Mouse (Mus musculus): ENCODE data around the gene Cpne1. TPM values are rescaled to one million over a fixed set of nuclear protein-coding genes. Genes with fewer than 3 reads are reported as not detected.
"Not testable (repeated sequence)": the region's sequence is repeated elsewhere in the genome, so short reads cannot be mapped to it uniquely, and the experiment has no call there.

Gene Cpne1
- total RNA-seq (2021), result 10 to 100 TPM; 26.8 to 30.4 TPM

DNA sequence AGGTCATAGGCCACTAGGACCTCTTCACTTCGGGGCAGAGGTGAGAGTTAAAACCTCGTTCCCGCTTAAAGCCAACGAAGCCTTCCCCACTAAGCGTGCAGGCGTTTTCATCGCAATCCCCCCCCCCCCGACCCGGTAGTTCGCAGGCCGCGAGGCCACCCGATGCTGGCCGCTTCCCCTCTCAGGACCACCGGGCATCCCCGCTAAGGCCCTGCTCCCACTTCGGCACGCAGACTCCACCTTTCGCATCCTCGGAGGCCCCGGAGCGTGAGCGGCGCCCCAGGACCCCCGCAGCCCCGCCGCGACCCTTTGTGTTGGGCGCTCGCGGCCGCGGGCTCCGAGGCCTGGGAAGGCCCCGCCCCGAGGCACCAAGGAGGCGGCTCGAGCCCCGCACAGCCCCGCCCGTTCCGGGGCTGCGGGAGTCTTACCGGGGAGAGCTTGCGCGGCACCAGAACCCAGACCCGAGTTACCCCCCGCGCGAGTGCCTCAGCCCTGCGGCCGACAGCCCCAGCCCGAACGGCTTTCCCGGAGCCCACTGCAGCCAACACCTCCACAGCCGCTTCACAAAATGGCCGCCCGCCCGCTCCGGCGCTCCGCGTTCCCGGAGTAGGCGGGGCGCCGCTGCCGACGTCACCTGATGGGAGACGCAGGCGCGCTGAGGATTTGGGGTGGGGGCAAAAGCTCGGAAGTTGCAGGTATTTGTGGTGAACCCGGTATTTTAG is at the start of gene Cpne1, which contains the start of gene Rbm12:
TSS of gene Cpne1 (minus strand) at position 608 of the 722 bp plus-strand sequence.
TSS of gene Rbm12 (minus strand) at position 621 of the 722 bp plus-strand sequence.
- DNase-seq (ENCODE audit: extremely low spot score in 1 of 2, low spot score in 1 of 2), result peak; percentile 87 to 89

DNA sequence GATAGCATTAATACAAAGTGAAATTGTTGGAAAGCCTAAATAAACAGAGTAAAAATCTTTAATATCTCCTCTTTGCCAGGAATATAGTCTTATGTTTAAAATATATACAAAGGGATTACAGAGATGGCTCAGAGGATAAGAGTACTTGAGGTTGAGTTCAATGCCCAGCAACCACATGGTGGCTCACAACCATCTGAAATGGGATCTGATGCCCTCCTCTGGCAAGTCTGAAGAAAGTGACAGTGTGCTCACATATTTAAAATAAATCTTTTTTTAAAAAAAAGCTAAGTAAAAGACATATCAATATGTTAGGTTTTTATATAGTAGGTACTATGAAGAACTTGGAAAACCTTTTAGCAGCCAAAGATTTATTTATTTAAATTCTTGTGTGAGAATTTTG is 39.8 kb upstream of the Cpne1 start:
- DNase-seq (ENCODE audit: extremely low spot score in 1 of 2, low spot score in 1 of 2), result no peak

DNA sequence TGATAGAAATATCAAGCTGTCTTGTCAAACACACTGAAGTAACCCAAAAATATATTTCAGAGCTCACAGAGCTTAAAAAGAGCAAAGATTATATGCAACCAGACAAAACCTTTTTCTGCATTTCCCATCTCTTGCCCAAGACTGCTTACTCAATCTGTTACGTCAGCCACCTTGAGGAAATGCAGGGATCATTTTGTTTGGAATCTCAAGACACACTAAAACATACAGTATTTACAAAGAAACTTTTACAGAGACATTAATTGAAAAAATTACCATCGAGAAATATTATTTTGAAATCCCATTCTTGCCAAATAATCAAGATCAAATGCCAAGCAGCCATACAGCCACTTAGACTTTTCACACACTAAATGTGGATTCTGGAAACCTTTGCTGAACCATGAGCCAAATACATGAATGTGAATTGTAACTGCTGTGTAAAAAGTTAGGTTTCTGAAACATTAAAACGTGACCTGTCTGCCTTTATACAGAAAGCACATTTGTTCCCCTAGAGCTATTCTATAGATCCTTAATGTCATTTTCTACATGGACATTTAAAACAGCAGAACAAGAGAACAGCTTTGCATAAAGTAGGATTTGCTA is 35.7 kb upstream of the Cpne1 start:
- DNase-seq (ENCODE audit: extremely low spot score in 1 of 2, low spot score in 1 of 2), result no peak

DNA sequence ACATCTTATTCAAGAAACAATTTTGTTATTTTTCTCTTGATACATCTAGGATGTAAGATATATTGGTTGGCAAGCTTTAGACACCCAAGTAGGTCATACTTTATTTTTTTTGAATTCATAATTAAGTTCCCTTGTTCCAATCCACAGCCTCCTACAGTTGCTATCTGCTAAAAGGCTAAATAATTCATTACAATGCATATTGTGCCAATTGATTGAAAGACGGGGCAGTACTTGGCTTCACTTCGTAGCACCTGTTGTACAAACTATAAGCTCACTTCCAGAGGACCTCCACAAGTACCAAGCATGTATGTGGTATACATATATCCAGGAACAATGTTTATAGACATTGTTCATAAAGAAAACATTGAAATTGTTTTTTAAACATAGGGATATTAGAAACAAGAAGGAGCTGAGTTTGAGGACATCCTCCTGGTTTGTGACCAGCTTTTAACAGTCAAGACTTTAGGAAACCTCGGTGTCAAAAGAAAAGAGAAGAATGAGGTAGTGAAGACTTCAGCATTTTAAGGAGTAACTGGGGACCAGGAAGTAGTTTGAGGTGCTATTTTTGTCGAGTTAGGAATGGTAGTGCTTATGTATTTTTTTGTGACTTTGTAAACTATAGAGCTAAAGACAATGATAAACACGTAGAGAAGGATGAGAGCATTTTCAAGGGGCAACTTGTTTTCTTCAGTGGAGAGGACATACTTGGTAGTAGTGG is 34.7 kb upstream of the Cpne1 start:
- DNase-seq (ENCODE audit: extremely low spot score in 1 of 2, low spot score in 1 of 2), result no peak

DNA sequence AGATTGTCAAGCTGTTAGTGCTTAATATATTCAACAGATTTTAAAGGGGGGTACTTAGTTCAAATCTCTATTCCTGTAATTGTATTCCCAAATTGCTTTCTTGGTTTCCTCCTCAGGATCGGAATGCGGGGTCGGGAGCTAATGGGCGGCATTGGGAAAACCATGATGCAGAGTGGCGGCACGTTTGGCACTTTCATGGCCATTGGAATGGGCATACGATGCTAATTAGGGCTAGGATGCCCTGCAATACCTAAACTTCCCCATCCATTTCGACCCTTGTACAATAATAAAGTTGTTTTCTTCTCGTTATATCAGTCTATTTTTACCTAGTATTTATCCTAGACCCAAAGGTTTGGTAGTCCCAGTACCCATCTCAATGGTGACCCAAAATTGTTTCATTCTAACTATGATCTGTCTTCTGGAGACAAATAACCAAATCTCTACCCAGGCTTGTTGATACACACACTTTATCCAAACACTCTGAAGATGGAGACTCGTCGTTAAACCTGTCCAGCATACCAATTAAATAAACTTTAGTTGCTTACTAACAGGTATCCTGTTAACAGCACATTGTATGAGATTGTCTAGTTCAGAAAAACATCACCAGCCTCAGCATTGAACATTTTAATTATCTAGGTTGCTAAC is 33.8 kb upstream of the Cpne1 start:
- DNase-seq (ENCODE audit: extremely low spot score in 1 of 2, low spot score in 1 of 2), result no peak

DNA sequence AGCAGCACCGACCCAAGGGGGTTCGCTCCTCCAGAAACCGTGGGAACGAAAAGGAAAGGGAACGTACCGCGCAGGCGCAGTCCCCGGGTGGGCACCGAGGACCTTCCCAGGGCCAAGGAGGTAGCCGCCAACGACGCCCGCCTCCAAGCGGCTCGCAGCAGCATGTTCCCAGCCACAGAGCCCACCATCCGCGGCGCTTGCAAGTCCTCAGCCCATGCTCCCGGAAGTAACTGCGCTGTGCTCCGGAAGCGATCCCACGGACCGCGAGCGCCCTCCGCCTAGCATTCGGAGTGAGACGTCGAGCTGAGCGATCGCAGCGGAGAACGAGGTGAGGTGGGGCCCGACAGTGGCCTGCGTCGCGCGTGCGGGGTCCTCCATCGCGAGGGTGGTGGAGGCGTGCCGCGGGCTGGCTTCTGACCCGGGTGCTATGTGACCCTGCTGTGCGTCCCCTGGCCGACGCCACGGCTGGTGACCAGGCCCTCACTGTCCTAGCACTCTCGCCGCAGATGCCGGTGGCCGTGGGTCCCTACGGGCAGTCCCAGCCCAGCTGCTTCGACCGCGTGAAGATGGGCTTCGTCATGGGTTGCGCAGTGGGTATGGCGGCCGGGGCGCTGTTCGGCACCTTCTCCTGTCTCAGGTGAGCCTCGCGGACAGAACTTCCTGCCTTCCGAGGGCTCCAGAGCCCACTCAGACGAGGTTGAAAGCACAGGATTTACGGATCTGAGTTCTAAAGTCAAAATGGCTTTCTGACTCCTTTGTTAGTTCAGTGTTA is 32.4 kb upstream of the Cpne1 start, which contains the start of the genes Romo1 and Nfs1:
TSS of gene Romo1 (plus strand) at position 87 of the 772 bp plus-strand sequence.
TSS of gene Nfs1 (minus strand) at position 234 of the 772 bp plus-strand sequence.
- peak; percentile 84 to 91 for DNase-seq (ENCODE audit: extremely low spot score in 1 of 2, low spot score in 1 of 2)

DNA sequence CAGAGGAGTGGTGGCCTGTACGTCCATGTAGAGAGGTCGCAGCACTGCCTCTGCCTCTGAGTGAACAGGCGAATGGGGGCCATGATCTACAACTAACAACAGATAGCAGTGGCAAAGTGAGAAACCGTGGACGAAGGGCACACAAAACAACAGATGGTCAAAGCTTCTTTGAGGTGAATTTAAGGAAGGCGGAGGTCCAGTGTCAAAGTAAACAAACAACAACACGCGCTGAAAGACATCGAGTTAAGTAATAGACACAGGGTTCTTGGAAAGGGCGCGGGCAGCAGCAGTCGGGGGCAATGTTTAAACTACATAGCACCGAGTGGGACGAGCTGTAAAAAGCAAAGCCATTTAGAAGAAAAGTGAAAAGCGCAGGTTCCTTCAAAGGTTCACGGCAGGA is 31.6 kb upstream of the Cpne1 start:
- DNase-seq (ENCODE audit: extremely low spot score in 1 of 2, low spot score in 1 of 2), result no peak

DNA sequence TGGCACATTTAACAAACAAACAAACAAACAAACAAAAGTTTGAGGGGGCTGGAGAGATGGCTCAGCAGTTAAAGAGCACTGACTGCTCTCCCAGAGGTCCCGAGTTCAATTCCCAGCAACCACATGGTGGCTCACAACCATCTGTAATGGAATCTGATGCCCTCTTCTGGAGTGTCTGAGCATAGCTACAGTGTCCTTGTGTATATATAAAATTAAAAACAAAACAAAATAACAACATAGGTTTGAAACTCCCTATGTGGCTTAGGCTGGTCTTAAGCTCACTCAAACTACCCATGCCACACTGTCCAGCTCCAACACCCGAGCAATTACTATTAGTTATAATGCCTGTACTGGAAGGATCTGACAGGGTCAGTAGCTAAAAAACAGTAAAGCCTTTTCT is 31.1 kb upstream of the Cpne1 start:
- no peak for DNase-seq (ENCODE audit: extremely low spot score in 1 of 2, low spot score in 1 of 2)

DNA sequence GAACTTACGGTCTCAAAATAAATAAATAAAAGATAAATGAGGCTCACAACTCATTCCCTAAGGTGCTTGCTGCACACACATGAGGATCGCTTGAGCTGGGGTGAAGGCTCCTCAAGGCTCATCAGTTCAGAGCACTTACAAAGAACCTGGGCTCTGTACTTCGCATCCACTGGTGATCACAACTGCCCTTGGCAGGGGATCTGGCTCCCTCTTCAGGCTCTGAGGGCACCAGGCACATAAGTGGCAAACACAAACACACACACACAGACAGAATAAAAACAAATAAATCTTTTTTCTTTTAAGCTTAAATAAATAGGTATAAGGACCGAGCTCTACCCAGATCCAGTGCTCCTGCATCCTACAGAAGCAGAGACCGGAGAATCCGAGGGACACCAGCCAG is 23.9 kb upstream of the Cpne1 start:
- DNase-seq (ENCODE audit: extremely low spot score in 1 of 2, low spot score in 1 of 2), result no peak

DNA sequence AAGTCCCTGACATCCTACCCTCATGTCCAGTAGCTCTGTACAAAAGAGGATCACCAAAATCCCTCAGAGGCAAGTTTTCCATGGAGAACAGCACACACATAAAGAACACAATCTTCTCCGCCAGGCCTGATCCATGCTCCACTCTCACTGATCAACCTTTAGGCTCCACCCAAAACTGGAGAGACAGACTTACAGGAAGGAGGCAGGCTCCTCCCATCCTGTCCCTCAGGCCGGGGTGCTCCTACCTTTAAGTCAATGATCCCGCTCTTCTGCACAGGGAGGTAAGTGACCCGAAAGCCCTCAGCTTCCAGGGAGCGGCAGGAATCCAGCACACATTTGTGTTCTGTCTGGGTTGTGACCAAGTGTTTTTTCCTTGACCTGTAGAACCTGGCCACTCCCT is 22.4 kb upstream of the Cpne1 start:
- no peak for DNase-seq (ENCODE audit: extremely low spot score in 1 of 2, low spot score in 1 of 2)

DNA sequence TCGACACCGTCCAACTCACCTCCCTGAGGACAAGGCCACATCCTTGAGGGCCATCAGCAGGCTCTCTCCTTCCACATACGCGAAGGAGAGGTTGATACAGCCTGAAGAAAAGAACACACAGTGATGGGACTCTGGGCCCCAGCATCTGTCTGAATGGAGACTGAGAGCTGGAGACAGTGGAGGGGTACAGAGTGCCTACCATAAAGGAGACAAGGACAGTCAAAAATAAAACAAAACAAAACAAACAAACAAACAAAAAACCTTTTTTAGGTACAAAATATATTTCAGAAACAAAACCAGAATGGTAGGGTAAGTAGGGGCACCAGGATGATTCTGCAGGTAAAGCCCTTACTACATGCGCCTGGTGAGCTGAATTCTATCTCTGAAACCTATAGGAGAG is 15.2 kb upstream of the Cpne1 start, which contains the start of gene Gm28036:
TSS of gene Gm28036 (minus strand) at position 101 of the 400 bp plus-strand sequence.
- DNase-seq (ENCODE audit: extremely low spot score in 1 of 2, low spot score in 1 of 2), result no peak

DNA sequence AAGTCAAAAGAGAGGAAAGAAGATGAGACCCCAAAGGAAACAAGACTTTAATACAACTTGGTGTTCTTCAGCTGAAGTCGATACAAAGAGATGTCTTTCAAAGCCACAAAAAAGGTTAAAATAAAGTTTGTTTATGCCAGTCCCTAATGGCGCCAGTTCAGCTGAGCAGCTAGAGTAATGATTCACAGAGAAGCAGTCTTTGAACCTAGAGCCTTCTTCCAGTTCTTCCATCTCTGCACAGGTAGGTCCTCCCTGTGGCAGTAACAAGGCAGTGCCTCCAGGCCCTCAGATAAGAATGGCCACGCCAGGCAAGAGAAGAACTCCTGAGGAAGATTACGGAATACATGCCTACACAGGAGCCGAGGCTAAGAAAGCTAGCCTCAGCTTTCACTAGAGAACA is 12.0 kb upstream of the Cpne1 start:
- DNase-seq (ENCODE audit: extremely low spot score in 1 of 2, low spot score in 1 of 2), result no peak

DNA sequence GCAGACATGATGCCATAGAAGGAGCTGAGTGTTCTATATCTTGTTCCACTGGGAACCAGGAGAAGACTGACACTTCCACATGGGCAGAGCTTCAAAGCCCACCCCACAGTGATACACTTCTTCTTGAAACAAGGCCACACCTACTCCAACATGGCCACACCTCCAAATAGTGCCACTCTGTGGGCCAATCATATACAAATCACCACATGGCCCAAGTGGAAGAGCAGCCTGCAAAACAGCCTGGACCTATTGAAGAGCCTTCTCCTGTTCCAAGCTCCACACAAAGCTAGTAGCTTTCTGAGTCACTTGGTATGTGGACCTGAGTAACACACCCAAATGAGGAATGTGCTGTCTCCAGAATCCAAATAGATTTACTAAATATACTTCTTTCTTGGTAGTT is 7.8 kb upstream of the Cpne1 start:
- DNase-seq (ENCODE audit: extremely low spot score in 1 of 2, low spot score in 1 of 2), result no peak

DNA sequence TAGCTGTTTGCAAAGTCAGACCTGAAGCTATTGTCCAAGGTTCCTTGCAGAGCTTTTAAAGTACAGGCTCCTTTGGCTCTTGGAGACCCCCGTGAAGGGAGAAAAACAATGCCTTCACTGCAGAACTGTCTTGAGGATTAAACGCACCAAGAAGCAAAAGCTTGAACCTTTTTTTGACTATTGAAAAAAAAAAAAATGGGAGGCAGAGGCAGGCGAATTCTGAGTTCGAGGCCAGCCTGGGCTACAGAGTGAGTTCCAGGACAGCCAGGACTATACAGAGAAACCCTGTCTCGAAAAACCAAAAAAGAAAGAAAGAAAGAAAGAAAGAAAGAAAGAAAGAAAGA is 287 bp upstream of the Cpne1 start:
- DNase-seq (ENCODE audit: extremely low spot score in 1 of 2, low spot score in 1 of 2), result not testable (repeated sequence)

DNA sequence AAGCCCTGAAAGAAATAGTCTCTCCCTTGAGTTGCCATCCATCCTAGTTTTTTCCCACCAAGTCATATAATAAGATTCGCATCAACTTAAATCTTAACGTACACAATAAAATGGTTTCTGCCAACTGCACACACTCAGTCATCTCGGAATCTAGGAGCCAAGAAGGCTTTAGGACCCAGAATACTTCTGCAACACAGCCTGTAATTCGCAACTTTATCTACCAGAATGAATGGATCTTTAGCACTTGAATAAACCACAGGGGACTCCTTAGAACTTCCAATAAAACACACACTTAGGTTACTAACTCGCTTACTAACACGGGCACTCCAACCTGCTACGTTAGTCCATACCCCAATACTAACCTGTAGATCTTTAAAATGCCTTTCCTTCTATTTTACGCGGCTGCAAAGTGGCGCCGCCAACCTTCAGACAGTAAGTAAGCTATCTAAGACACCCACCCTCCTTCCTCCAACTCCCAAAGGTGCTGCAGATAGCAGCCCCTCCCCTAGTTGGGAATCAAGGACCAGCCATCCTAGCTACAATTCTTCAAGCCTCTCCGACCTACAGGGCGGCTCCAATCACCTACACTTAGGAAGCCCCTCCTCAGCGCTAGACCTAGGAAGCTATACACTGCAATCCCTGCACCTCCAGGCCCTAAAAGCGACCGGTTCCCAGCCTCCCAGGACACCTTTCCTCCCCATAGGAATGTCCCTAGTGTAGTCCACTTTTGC is 973 bp downstream of the Cpne1 start:
- DNase-seq (ENCODE audit: extremely low spot score in 1 of 2, low spot score in 1 of 2), result no peak

DNA sequence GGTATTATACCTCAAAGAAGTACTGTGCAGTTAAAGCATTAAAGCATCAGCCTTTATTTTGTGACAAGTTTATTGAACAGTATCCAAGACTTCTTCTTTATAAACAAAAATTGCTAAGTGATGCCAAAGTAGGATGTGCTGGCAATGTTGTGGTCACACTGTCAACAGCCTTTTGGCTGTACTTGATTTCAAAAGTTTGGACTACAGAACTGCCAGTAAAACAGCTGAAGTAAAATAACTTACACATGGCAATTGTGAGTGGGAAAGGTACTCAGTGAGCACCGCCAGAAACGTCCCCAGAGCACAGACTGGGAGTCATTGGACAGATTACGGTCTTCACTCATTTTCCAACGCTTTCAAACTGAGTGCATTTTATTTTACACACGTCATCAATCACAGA is 19.8 kb downstream of the Cpne1 start:
- DNase-seq (ENCODE audit: extremely low spot score in 1 of 2, low spot score in 1 of 2), result no peak

DNA sequence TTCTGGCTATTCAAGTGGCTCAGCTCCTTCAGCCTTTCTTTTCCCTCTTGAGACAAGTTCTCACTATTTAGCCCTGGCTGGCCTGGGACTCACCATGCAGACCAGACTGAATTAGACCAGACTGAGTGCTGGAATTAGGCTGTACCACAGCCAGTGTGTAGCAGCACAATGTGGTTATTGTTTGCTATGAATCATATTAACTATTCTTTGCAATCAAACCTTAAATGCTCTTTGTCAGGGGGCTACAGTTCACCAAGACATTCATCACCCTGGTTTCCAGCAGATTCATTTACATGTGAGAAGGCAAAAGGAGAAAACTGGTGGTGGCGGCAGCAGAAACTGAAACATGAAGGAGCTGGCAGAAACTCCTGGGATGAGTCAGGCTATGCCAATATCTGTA is 22.0 kb downstream of the Cpne1 start:
- no peak for DNase-seq (ENCODE audit: extremely low spot score in 1 of 2, low spot score in 1 of 2)

DNA sequence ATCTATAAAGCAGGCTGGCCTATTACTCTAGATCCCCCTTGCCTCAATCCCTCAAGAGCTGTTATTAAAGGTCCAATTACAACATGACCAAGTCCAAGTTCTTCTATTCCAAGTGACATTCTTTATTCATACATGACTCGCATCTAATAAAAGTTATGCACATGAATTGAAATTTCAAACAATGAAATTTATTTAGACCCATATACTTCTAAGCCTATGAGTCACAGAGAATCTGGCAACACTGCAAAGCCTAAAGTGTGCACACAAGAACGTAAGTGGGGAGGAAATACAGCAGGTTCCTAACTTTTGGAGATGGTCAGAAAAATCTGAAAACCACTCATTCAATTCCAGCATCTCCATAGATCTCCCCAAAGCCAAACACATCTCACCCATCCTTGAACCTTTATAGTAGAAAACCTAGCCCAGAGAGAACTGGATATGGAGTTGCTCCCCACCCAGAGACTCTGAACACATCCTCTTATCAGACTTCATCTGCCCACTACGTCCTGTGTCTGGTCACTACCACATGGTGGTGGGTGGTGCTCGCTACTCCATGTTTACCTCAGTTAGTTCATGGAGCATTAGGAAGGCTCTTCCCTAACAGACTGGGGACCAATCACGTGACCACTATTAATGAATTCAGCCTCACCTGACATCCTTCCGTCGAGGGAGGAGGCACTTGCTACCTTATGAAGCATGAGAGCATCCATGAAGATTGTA is 24.2 kb downstream of the Cpne1 start:
- no peak for DNase-seq (ENCODE audit: extremely low spot score in 1 of 2, low spot score in 1 of 2)

DNA sequence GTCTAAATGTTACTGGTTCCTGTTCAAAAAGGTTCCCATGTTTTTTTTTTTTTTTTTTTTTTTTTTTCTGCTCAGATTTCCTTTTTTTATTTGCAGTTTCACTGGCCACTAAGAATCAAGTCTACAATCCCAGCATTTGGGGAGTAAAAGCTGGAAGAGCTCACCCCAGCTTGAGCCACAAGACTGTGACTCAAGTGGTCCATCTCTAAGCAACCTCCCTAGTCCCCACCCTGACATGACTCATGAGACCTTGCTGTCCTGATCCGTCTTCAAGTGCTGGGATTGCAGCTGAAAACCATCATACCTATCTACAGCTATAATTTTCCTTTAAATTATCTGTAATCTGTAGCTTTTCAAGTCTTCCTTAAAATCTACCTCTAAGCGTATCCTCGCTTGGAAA is 27.2 kb downstream of the Cpne1 start:
- no peak for DNase-seq (ENCODE audit: extremely low spot score in 1 of 2, low spot score in 1 of 2)
